Mouse (Mus musculus): ENCODE data around the gene Chdh.

Chdh gene

DNA sequence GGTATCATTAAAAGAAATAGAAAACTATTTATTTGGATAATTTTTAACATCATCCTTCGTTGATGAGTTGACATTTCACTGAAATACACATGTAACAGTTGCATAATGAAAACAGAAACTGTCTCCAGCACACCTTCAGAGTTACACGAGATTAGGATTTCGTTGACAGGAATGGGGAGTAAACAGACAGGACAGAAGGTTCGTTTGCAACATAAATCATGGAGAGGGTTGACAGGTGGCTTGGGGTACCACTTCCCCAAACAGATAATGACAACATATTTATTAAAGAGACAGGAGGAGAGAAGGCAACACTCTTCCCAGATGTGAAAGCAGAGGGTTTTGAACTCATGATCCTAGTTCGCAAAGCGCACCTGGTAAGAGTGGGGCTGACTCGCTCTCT, 46.1 kb downstream of the Chdh start:
- no peak for DNase-seq (ENCODE audit: low spot score in 2 of 2)

DNA sequence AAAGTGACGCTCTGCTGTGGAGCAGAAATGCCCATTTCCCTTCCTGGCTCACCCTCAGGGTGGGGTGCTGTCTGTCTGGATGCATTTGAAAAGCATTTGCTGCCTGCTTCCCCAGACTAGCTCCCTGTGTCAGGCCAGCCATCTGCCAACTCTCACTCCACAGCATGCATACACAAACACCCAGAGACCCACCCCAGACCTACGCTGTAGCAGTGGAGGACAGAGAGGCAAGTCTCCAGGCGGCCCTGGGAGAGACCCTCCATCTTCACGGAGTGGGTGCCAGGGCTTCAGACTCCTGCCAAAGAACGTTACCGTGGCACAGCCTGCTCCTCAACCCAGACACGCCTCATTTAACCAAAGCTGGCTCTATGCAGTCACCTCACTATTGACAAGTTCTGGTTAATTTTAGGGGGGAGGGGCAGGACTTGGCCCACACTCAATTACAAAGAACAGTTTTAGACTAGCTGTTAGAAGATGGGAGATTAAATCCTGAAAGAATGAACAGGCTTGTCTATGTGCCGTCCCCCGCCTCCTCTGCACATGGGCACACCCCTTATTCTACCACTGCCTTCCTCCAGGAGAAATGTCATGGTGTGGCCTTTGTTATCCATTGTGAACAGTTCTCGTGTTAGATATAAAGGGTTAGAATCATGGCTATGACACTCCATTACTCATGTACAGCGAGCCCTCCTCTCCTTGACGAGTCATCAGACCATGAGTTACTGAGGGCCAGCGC, 47.4 kb downstream of the Chdh start:
- no peak for DNase-seq (ENCODE audit: low spot score in 2 of 2)

DNA sequence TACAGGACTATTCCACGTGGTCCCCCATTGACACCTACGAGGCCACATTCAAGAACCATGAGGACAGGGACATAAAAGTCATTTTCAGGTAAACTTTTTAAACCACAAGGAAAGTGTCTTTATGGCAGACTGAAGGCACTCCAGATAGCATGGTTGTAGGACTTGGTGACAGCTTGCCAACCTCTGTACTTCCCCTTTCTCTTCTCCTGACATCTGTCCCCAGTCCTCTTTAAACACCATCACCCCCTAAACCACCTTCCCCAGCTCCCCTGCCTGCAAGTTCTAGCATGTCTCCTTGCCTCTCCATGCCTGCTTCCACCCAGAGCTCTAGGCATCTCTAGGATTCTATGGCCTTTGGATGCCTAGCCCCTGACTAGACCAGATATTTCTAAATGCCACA, 56.0 kb downstream of the Chdh start:
- no peak for DNase-seq (ENCODE audit: low spot score in 2 of 2)

DNA sequence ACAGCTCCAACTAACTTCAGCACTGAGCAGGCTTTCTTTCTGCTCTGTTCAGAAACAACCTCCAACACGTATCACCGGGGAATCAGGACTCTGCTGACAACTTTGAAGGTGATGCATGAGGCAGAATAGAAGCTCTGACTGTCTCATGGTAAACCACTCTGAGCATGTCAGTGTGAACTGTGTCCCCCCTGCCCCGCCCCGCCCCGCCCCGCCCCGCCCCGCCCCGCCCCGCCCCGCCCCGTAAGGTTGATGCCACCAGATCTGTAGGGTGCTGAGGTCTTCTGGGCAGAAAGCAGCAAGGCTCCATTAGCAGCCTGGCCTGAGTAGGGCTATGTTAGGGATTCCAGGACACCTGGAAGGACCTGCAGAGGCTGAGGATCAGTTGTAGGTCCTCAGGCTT, 57.9 kb downstream of the Chdh start:
- DNase-seq (ENCODE audit: low spot score in 2 of 2): no peak

DNA sequence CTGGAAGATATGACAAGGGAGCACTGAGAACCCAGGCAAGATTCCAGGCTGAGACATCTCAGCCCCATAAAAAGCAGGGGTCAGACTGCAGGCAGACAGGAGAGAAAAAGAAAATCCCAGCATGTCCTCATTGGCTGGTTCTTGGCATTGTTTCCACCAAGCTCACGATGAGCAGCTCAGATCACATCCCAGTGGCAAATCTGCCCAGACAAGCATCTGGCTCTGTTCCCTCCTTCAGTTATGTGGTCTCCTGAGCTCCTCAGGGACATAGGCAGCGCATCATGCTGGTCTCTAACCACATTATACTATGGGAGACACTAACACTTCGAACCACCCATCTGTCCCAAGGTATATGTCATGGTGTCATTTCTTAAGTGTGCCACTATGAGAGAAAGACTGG, 59.7 kb downstream of the Chdh start:
- DNase-seq (ENCODE audit: low spot score in 2 of 2): no peak

DNA sequence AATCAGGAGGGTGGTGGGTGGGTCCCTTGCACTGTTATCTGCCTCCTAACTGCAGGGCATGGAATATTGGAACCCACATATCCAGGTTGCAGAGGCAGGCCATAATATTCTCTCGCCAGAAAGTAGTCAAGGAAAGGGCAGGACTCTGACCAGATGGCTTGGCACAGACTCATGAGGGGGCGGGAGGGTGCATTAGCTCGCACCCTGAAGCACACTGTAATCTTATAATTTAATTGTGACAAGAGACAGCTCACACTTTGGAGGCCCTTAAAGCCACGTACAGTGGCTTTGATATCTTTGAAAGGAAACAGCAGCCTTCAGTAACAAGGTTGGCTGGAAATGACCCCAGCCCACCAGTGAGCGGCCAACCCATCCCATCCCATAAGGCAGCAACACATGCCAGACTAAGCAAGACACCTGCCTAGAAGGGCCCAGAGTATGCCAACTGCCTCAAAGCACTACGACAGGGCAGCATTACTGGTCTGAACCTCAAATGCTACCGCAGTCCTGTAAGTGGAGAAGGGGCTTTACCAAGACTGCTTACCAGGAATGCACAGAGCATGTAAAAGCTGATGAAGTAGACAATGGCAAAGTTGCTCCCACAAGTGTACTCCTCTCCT, 66.6 kb downstream of the Chdh start:
- no peak for DNase-seq (ENCODE audit: low spot score in 2 of 2)

DNA sequence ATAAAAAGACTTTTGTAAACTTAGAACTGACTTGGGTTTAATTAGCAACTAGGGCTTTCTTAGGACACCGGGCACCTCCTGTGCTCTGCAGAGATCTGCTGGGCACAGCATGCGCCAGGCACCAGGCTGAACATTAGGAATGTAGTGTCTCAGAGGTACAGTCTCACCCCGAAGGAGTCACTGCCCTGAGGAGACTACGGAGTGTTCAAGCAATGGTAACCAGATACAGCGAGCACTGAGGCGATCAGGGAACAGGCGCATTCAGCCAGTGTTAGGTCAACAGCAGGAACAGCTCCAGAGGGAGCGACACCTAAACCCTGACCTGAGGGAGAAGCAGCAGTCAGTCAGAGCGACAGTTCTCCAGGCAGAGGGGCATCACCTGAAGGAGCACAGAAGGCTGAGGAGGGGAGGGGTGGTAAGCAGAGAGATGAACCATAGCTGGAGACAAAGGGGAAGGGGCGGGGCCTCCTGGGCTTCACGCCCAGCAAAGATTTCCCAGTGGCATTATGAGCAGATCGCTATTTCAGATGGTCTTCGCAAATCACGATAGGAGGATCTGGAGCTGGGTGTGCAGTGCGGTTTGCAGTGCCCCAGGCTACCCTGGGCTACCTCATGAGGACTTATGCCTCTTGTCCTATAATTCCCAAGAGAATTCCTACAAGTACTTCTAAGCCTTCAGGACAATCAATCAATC, 69.4 kb downstream of the Chdh start:
- DNase-seq (ENCODE audit: low spot score in 2 of 2): no peak

DNA sequence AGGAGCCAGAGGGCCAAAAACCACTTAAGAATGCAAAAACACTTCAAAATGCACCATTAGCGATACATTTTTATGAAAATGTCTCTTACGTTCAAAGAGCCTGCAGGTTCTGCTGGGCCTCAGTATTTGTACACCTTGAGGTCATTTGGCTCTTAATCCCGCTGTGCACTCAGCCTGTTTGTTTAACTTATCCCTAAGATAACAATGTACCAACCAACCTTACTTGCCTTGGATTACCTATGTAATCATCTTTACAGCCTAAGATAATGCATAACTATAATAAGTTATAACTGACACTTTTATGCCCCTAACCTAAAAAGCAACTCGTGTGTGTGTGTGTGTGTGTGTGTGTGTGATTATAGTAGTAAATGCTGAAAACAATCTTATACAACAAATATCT, 70.9 kb downstream of the Chdh start:
- DNase-seq (ENCODE audit: low spot score in 2 of 2): no peak
